Mouse (Mus musculus): Measurements from ENCODE around the gene Itsn1.

- TF ChIP-seq CTCF (IDR thresholded peaks at IDR 0.05; ENCODE audit: borderline replicate concordance, extremely low read depth, insufficient read depth, insufficient read length) (no peak), POLR2A (IDR thresholded peaks at IDR 0.05; ENCODE audit: borderline replicate concordance, extremely low read depth, insufficient read depth, insufficient read length, poor library complexity, severe bottlenecking) (no peak)
These were observed 32.7 kb downstream of the Itsn1 start for GRCm38 (mm10) chr16:91761761-91762160.

Measured in brain, embryonic 14.5 days (tissue).